Mouse (Mus musculus): ENCODE results near the gene Fbrsl1. TPM values are rescaled to one million over a fixed set of nuclear protein-coding genes. Genes with fewer than 3 reads are reported as not detected.

The Fbrsl1 gene
- polyA plus RNA-seq, 1 experiment from 2014 or later = 27.7 TPM

GRCm38 (mm10) chr5:110410386-110410785 is 37.9 kb downstream of the Fbrsl1 start:
- 79% methylated on average over 5 of the region's 5 CpGs for WGBS
- no peak overlapping the region for H3K4me3 ChIP-seq (replicated peaks)
- no peak for ATAC-seq (ENCODE audit: insufficient number of reproducible peaks, insufficient read depth, low FRiP score, low TSS enrichment, low read depth)
- H3K36me3 ChIP-seq = peaks cover 21% of the 10 kb centered on the region; the same call in 1 of the 2 replicates
- no peak overlapping the region for H3K27ac ChIP-seq
- H3K9me3 ChIP-seq = no peaks in the 10 kb centered on the region
- H3K9ac ChIP-seq (replicated peaks) = no peak overlapping the region
- H3K4me1 ChIP-seq (replicated peaks) = peaks cover 25% of the 10 kb centered on the region
- no peaks in the 10 kb centered on the region for H3K27me3 ChIP-seq
- H3K4me2 ChIP-seq = no peak overlapping the region

- H3K36me3 ChIP-seq = peaks cover 21% of the 10 kb centered on the region; the same call in 1 of the 2 replicates
- H3K9me3 ChIP-seq = no peaks in the 10 kb centered on the region
- no peak for ATAC-seq (ENCODE audit: insufficient number of reproducible peaks, insufficient read depth, low FRiP score, low TSS enrichment, low read depth)
- H3K9ac ChIP-seq (replicated peaks) = no peak overlapping the region
- H3K4me3 ChIP-seq (replicated peaks) = no peak overlapping the region
- no peak overlapping the region for H3K27ac ChIP-seq
- H3K27me3 ChIP-seq = no peaks in the 10 kb centered on the region
- 41% methylated on average over 2 of the region's 2 CpGs for WGBS
- no peak overlapping the region for H3K4me2 ChIP-seq
- H3K4me1 ChIP-seq (replicated peaks) = peaks cover 15% of the 10 kb centered on the region; the same call in 1 of the 2 replicates
These were observed 39.3 kb downstream of the Fbrsl1 start for GRCm38 (mm10) chr5:110408967-110409366.

- no peaks in the 10 kb centered on the region for H3K27me3 ChIP-seq
- peaks cover 10% of the 10 kb centered on the region; the same call in 1 of the 2 replicates for H3K36me3 ChIP-seq
- H3K9ac ChIP-seq (replicated peaks) = no peak overlapping the region
- H3K4me2 ChIP-seq = no peak overlapping the region
- no peak overlapping the region for H3K27ac ChIP-seq
- H3K4me3 ChIP-seq (replicated peaks) = no peak overlapping the region
- WGBS = 58% methylated on average over 8 of the region's 8 CpGs
- no peak for ATAC-seq (ENCODE audit: insufficient number of reproducible peaks, insufficient read depth, low FRiP score, low TSS enrichment, low read depth)
- peaks cover 6% of the 10 kb centered on the region; the same call in 1 of the 2 replicates for H3K4me1 ChIP-seq (replicated peaks)
- no peaks in the 10 kb centered on the region for H3K9me3 ChIP-seq
These were observed 42.1 kb downstream of the Fbrsl1 start for GRCm38 (mm10) chr5:110406065-110406714.

DNA sequence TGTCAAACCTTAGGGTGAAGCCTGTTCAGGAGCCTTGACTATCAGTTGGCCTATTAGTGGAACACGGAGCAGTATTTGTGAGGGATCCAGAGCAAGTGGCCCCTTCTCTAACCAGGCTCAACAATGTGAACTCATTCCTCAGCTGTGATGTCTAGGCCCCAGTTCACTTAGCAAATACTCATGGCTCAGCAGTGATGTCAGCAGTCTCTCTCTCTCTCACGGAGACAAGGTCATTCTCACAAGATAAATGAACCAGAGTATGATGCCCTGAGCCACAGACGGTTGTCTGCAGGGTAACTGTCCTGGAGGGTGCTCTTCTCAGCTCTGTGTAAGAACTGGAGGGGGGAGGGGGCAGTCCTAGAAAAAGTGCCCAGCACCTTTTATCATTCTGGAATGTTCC is 44.4 kb downstream of the Fbrsl1 start:
- ATAC-seq (ENCODE audit: insufficient number of reproducible peaks, insufficient read depth, low FRiP score, low TSS enrichment, low read depth) = no peak
- Histone ChIP-seq H3K9me3 (no peaks in the 10 kb centered on the region), H3K4me1 (replicated peaks) (peaks cover 4% of the 10 kb centered on the region; the same call in 1 of the 2 replicates), H3K36me3 (no peaks in the 10 kb centered on the region), H3K27ac (no peak overlapping the region), H3K27me3 (no peaks in the 10 kb centered on the region), H3K9ac (replicated peaks) (no peak overlapping the region), H3K4me2 (no peak overlapping the region), H3K4me3 (replicated peaks) (no peak overlapping the region)
- 68% methylated on average over 3 of the region's 3 CpGs for WGBS

GRCm38 (mm10) chr5:110402557-110402956 is 45.7 kb downstream of the Fbrsl1 start:
- WGBS = 96% methylated on average over 2 of the region's 2 CpGs
- Histone ChIP-seq H3K4me2 (no peak overlapping the region), H3K4me3 (replicated peaks) (no peak overlapping the region), H3K9ac (replicated peaks) (no peak overlapping the region), H3K9me3 (no peaks in the 10 kb centered on the region), H3K4me1 (replicated peaks) (no peaks in the 10 kb centered on the region; the same call in 1 of the 2 replicates), H3K27me3 (no peaks in the 10 kb centered on the region), H3K36me3 (no peaks in the 10 kb centered on the region), H3K27ac (no peak overlapping the region)
- ATAC-seq (ENCODE audit: insufficient number of reproducible peaks, insufficient read depth, low FRiP score, low TSS enrichment, low read depth) = no peak

DNA sequence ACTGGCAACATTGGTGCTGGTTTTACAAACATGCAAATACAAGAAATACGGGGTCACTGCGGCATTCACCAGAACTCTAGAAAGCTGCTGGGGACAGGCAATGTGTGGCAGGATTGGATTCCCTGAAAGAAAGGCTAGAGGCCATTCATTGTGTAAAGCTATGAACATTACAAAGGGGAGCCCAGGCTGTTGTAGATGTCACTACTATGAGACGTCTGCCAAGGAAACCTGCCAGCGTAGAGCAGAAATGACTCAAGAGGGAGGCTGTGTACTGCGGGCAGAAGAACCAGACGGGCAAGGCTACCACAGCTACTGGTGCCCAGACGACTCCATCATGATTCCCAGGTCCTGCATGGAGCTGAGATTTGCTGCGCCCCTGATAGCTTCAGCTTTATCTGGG is 47.2 kb downstream of the Fbrsl1 start:
- no peak for ATAC-seq (ENCODE audit: insufficient number of reproducible peaks, insufficient read depth, low FRiP score, low TSS enrichment, low read depth)
- Histone ChIP-seq H3K27me3 (no peaks in the 10 kb centered on the region), H3K4me2 (no peak overlapping the region), H3K36me3 (no peaks in the 10 kb centered on the region), H3K9ac (replicated peaks) (no peak overlapping the region), H3K27ac (no peak overlapping the region), H3K9me3 (no peaks in the 10 kb centered on the region), H3K4me3 (replicated peaks) (no peak overlapping the region), H3K4me1 (replicated peaks) (no peaks in the 10 kb centered on the region)
- WGBS = 93% methylated on average over 8 of the region's 8 CpGs

DNA sequence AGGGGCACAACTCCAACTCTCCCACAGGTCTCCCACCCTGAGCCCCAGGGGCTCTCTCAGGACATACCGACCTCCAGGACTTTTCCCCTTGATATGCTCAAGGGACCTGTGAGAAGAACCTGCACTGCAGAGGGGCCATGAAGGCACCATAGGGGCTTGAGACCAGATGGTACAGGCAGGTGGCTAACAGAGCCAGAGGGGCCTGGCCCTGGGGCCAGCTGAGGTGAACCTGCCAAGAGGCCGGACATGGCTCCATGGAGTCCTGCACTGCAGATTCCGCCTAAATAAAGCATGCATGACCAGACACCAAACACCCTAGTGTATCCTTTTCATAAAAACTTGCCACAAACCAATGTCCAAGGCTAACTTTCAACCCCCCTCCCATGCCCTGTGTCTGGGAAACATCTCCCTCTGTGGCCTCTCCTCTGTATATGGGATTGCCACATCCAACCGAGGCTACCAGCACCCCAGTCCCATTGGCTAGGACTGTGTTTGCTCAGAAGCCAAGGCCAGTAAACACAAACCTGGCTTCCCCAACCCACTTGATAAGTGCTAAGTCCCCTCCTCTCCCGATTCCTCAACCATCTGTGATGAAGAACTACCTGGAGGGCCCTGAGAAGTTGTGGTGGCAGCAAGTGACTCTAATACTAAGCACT is 53.2 kb downstream of the Fbrsl1 start:
- Histone ChIP-seq H3K4me2 (no peak overlapping the region), H3K27me3 (no peaks in the 10 kb centered on the region), H3K27ac (no peak overlapping the region), H3K9me3 (no peaks in the 10 kb centered on the region), H3K4me1 (replicated peaks) (peaks cover 14% of the 10 kb centered on the region), H3K36me3 (no peaks in the 10 kb centered on the region), H3K9ac (replicated peaks) (no peak overlapping the region), H3K4me3 (replicated peaks) (no peak overlapping the region)
- WGBS = 85% methylated on average over 5 of the region's 5 CpGs
- no peak for ATAC-seq (ENCODE audit: insufficient number of reproducible peaks, insufficient read depth, low FRiP score, low TSS enrichment, low read depth)

GRCm38 (mm10) chr5:110392727-110393126 is 55.6 kb downstream of the Fbrsl1 start:
- Histone ChIP-seq H3K27ac (0 out of 2 replicates have a peak overlapping the region, but pooled peaks have one; percentile 17), H3K36me3 (no peaks in the 10 kb centered on the region), H3K4me1 (replicated peaks) (peaks cover 14% of the 10 kb centered on the region), H3K9ac (replicated peaks) (no peak overlapping the region; the same call in 1 of the 2 replicates), H3K4me3 (replicated peaks) (no peak overlapping the region), H3K9me3 (no peaks in the 10 kb centered on the region), H3K4me2 (no peak overlapping the region), H3K27me3 (no peaks in the 10 kb centered on the region)
- WGBS = 38% methylated on average over 5 of the region's 5 CpGs
- peak; percentile 37; the same call in 1 of the 2 replicates for ATAC-seq (ENCODE audit: insufficient number of reproducible peaks, insufficient read depth, low FRiP score, low TSS enrichment, low read depth)

- no peaks in the 10 kb centered on the region for H3K27me3 ChIP-seq
- H3K27ac ChIP-seq = no peak overlapping the region
- no peak overlapping the region for H3K4me3 ChIP-seq (replicated peaks)
- peaks cover 23% of the 10 kb centered on the region for H3K4me1 ChIP-seq (replicated peaks)
- WGBS = 85% methylated on average over 4 of the region's 4 CpGs
- ATAC-seq (ENCODE audit: insufficient number of reproducible peaks, insufficient read depth, low FRiP score, low TSS enrichment, low read depth) = no peak
- H3K9ac ChIP-seq (replicated peaks) = no peak overlapping the region
- H3K36me3 ChIP-seq = no peaks in the 10 kb centered on the region
- H3K4me2 ChIP-seq = no peak overlapping the region
- H3K9me3 ChIP-seq = no peaks in the 10 kb centered on the region
These were observed 57.7 kb downstream of the Fbrsl1 start for GRCm38 (mm10) chr5:110390631-110391030.

GRCm38 (mm10) chr5:110387332-110387731 is 61.0 kb downstream of the Fbrsl1 start:
- no peak for ATAC-seq (ENCODE audit: insufficient number of reproducible peaks, insufficient read depth, low FRiP score, low TSS enrichment, low read depth)
- H3K4me3 ChIP-seq (replicated peaks) = peak overlapping the region; percentile 84
- no peaks in the 10 kb centered on the region for H3K27me3 ChIP-seq
- peak overlapping the region; percentile 66; the same call in 1 of the 2 replicates for H3K27ac ChIP-seq
- H3K4me2 ChIP-seq = peak overlapping the region; percentile 58
- peak overlapping the region; percentile 84 for H3K9ac ChIP-seq (replicated peaks)
- H3K36me3 ChIP-seq = peaks cover 7% of the 10 kb centered on the region; the same call in 1 of the 2 replicates
- H3K4me1 ChIP-seq (replicated peaks) = peaks cover 25% of the 10 kb centered on the region
- H3K9me3 ChIP-seq = no peaks in the 10 kb centered on the region
- WGBS = 12% methylated on average over 8 of the region's 8 CpGs

DNA sequence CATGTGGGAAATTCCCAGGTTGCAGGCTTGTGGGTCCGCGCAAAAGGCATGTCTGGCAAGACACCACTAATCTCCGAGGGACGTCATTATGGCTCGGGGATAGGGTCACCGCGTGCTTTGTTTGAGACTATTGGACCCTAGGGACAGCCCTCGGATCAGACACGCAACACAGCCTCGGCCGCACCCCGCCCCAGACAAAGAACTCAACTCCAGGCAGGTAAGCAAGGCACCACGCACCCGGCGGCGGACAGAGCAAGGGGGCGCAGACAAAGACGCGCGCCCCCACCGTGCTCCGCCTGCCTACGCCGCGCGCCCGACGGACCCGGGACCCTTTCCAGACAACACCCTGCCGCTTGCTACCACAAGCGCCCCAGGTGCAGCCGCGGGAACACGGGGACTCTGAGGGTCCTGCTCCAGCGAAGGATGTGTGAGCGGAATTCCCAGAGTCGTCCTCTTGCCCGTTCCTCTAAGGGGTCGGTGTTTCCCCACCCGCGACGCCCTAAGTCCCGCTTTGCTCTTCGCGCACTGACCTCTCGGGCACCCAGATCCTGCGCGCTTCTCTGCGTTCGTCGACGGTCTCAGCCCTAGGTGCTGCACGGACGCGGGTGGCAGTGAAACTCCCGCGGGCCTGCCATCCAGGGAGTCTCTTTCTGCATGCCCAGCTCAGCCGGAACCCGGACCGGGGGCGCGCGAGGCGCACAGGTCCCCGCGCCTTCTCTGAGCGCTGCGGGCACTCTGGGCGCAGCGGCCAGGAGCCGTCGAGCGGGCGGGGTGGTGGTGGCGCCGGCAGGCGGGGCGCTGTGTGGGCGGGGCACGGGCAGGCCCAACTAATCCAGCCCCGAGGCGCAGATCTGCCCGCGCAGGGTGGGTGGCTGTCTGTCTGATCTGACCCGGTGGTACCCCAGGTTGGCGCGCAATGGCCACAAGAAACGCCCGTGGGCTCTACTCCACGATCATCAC is 61.7 kb downstream of the Fbrsl1 start:
- Histone ChIP-seq H3K36me3 (peaks cover 12% of the 10 kb centered on the region; the same call in 1 of the 2 replicates), H3K4me1 (replicated peaks) (peaks cover 24% of the 10 kb centered on the region), H3K4me3 (replicated peaks) (peak overlapping the region; percentile 84), H3K27me3 (no peaks in the 10 kb centered on the region), H3K9ac (replicated peaks) (peak overlapping the region; percentile 84), H3K9me3 (no peaks in the 10 kb centered on the region), H3K27ac (peak overlapping the region; percentile 66), H3K4me2 (peak overlapping the region; percentile 58)
- ATAC-seq (ENCODE audit: insufficient number of reproducible peaks, insufficient read depth, low FRiP score, low TSS enrichment, low read depth) = peak; percentile 85
- under 1% methylated on average over 90 of the region's 90 CpGs for WGBS
